Mouse (Mus musculus) MEL-GATA-1-ER (cell line): ENCODE measurements around the gene Col23a1.
"Not testable (repeated sequence)": the region's sequence is repeated elsewhere in the genome, so short reads cannot be mapped to it uniquely, and the experiment has no call there.

Experiments
- DNase-seq: peaks from one replicate; pipeline ENCODE4 v3.0.0-alpha.2; 2012; ENCODE audit warnings: low read depth; ENCODE audit errors: extremely low read depth

The Col23a1 gene

GRCm38 (mm10) chr11:51328387-51328942 is 38.7 kb downstream of the Col23a1 start:
- no peak for DNase-seq

- no peak for DNase-seq
These were observed 40.4 kb downstream of the Col23a1 start for GRCm38 (mm10) chr11:51329837-51330714.

- DNase-seq, result no peak
These were observed 44.3 kb downstream of the Col23a1 start for GRCm38 (mm10) chr11:51334017-51334416.

- DNase-seq, result no peak
These were observed 47.9 kb downstream of the Col23a1 start for GRCm38 (mm10) chr11:51337585-51337984.

GRCm38 (mm10) chr11:51338416-51338815 is 48.7 kb downstream of the Col23a1 start:
- DNase-seq, result no peak

GRCm38 (mm10) chr11:51341091-51341490 is 51.4 kb downstream of the Col23a1 start:
- no peak for DNase-seq

- DNase-seq, result no peak
These were observed 53.1 kb downstream of the Col23a1 start for GRCm38 (mm10) chr11:51342776-51343175.

GRCm38 (mm10) chr11:51343312-51343711 is 53.6 kb downstream of the Col23a1 start:
- no peak for DNase-seq

- no peak for DNase-seq
These were observed 54.1 kb downstream of the Col23a1 start for GRCm38 (mm10) chr11:51343728-51344289.

GRCm38 (mm10) chr11:51345481-51346465 is 56.1 kb downstream of the Col23a1 start:
- DNase-seq, result no peak

GRCm38 (mm10) chr11:51347756-51348155 is 58.0 kb downstream of the Col23a1 start:
- no peak for DNase-seq

- no peak for DNase-seq
These were observed 59.9 kb downstream of the Col23a1 start for GRCm38 (mm10) chr11:51349665-51350064.

- no peak for DNase-seq
These were observed 61.4 kb downstream of the Col23a1 start for GRCm38 (mm10) chr11:51351151-51351550.

GRCm38 (mm10) chr11:51351841-51352240 is 62.1 kb downstream of the Col23a1 start:
- no peak for DNase-seq

- DNase-seq, result no peak
These were observed 64.0 kb downstream of the Col23a1 start for GRCm38 (mm10) chr11:51353746-51354145.

GRCm38 (mm10) chr11:51358981-51359380 is 69.3 kb downstream of the Col23a1 start:
- not testable (repeated sequence) for DNase-seq

- no peak for DNase-seq
These were observed 74.6 kb downstream of the Col23a1 start for GRCm38 (mm10) chr11:51364353-51364752.

- no peak for DNase-seq
These were observed 77.6 kb downstream of the Col23a1 start for GRCm38 (mm10) chr11:51367334-51367733.

- no peak for DNase-seq
These were observed 80.6 kb downstream of the Col23a1 start for GRCm38 (mm10) chr11:51370273-51370672.

- DNase-seq, result no peak
These were observed 81.6 kb downstream of the Col23a1 start for GRCm38 (mm10) chr11:51371321-51371720.

- DNase-seq, result no peak
These were observed 82.2 kb downstream of the Col23a1 start for GRCm38 (mm10) chr11:51371926-51372325.
